In genomic region chr1:131039479-131039878, GRCm38 (mm10) we compare ENCODE assay signal across 24 mouse cellular contexts. TPM values are rescaled to one million over a fixed set of nuclear protein-coding genes. Genes with fewer than 3 reads are reported as not detected.
A peak's percentile ranks its signal among the peaks of the same experiment; 100 is the strongest.
DNase-seq lines count a peak whose midpoint lies in the region; ATAC-seq and TF ChIP-seq lines count a peak whose summit lies in the region.
"Had no signal": no experiment of that assay in that cellular context is flagged by ENCODE, and none has a peak within 500 bp of the region (broad histone marks: within the 10 kb centered on the region; RNA-seq: fewer than 3 reads in every experiment).

No protein-coding gene starts in this region.

- TF ChIP-seq EP300 in liver, postnatal 0 days (IDR thresholded peaks at IDR 0.05; ENCODE audit: low read depth) = no peak

- WGBS in heart, embryonic 10.5 days = 83% methylated on average over 5 of the region's 5 CpGs
- WGBS in liver, postnatal 0 days (ENCODE audit: insufficient replicate concordance) = 85% methylated on average over 5 of the region's 5 CpGs

- H3K4me2 ChIP-seq in liver, postnatal 0 days (ENCODE audit: low read depth, low read length) = no peak overlapping the region
- H3K4me2 ChIP-seq: embryonic facial prominence, embryonic 12.5 days; forebrain, embryonic 13.5 days; forebrain, embryonic 15.5 days had no signal

- DNase-seq in heart, adult 11 months = peak; percentile 41
- no peak for DNase-seq in heart, embryonic 10.5 days (ENCODE audit: low spot score)
- no peak for DNase-seq in liver, postnatal 0 days
- DNase-seq in liver = no peak
- peak; percentile 41 for DNase-seq in 416B (ENCODE audit: low read depth)
- DNase-seq in embryo, embryonic 10.5 days (ENCODE audit: low spot score) = no peak
- DNase-seq: adrenal gland, adult 2 months; adrenal gland, postnatal 10 days; adrenal gland, postnatal 25 days; cerebellum, adult 11 months; cerebellum, adult 18-20 months; cerebellum, adult 8-10 months; cerebellum, adult 9-11 months; cerebellum, postnatal 14 days; cerebellum, postnatal 36 days; forebrain, postnatal 0 days had no signal

- H3K9me3 ChIP-seq in heart, embryonic 10.5 days = no peaks in the 10 kb centered on the region
- H3K9me3 ChIP-seq in liver, postnatal 0 days (ENCODE audit: low read length) = no peaks in the 10 kb centered on the region
- H3K9me3 ChIP-seq: embryonic facial prominence, embryonic 10.5 days; embryonic facial prominence, embryonic 12.5 days; forebrain, embryonic 13.5 days; forebrain, embryonic 15.5 days had no signal

- peak; percentile 23; the same call in 1 of the 2 replicates for ATAC-seq in liver, postnatal 0 days
- ATAC-seq: forebrain, embryonic 13.5 days; forebrain, embryonic 15.5 days; forebrain, postnatal 0 days had no signal

- TF ChIP-seq CTCF in liver, postnatal 0 days (IDR thresholded peaks at IDR 0.05; ENCODE audit: low read depth) = no peak

- H3K27me3 ChIP-seq in heart, embryonic 10.5 days (ENCODE audit: insufficient read depth, poor library complexity, severe bottlenecking) = no peaks in the 10 kb centered on the region
- no peaks in the 10 kb centered on the region for H3K27me3 ChIP-seq in liver, postnatal 0 days (ENCODE audit: insufficient read depth, low read length)
- H3K27me3 ChIP-seq: embryonic facial prominence, embryonic 12.5 days; forebrain, embryonic 13.5 days; forebrain, embryonic 15.5 days had no signal

- H3K4me3 ChIP-seq in heart, embryonic 10.5 days = no peak overlapping the region
- H3K4me3 ChIP-seq in liver, postnatal 0 days (ENCODE audit: low read depth, low read length) = no peak overlapping the region
- H3K4me3 ChIP-seq: embryonic facial prominence, embryonic 10.5 days; embryonic facial prominence, embryonic 12.5 days; forebrain, embryonic 13.5 days; forebrain, embryonic 15.5 days had no signal

- H3K36me3 ChIP-seq in heart, embryonic 10.5 days = no peaks in the 10 kb centered on the region
- H3K36me3 ChIP-seq in liver, postnatal 0 days (replicated peaks; ENCODE audit: insufficient read depth, low read length) = no peaks in the 10 kb centered on the region
- H3K36me3 ChIP-seq: embryonic facial prominence, embryonic 10.5 days; embryonic facial prominence, embryonic 12.5 days; forebrain, embryonic 15.5 days had no signal

- H3K4me1 ChIP-seq in heart, embryonic 10.5 days = peaks cover 5% of the 10 kb centered on the region; the same call in 1 of the 2 replicates
- no peaks in the 10 kb centered on the region for H3K4me1 ChIP-seq in liver, postnatal 0 days (ENCODE audit: insufficient read depth)
- H3K4me1 ChIP-seq: embryonic facial prominence, embryonic 10.5 days; embryonic facial prominence, embryonic 12.5 days; forebrain, embryonic 13.5 days; forebrain, embryonic 15.5 days had no signal

- H3K27ac ChIP-seq in heart, embryonic 10.5 days = no peak overlapping the region
- H3K27ac ChIP-seq in liver, postnatal 0 days (ENCODE audit: low read depth) = no peak overlapping the region
- H3K27ac ChIP-seq: embryonic facial prominence, embryonic 10.5 days; embryonic facial prominence, embryonic 12.5 days; forebrain, embryonic 13.5 days; forebrain, embryonic 15.5 days had no signal

- no peak overlapping the region for H3K9ac ChIP-seq in liver, postnatal 0 days (replicated peaks)
- H3K9ac ChIP-seq: embryonic facial prominence, embryonic 12.5 days; forebrain, embryonic 13.5 days; forebrain, embryonic 15.5 days; forebrain, postnatal 0 days had no signal

RNA-seq across cellular contexts. Expression of gene Il10, which starts 19.8 kb away (rescaled TPM):
- not detected in 2 replicates for polyA plus RNA-seq in heart, embryonic 10.5 days (2016; fragmentation: Nextera tagmentation; extraction: Ambion mirVana)
- polyA plus RNA-seq in liver, postnatal 0 days (2015; fragmentation: Nextera tagmentation; extraction: Ambion mirVana) = 0.19 TPM in 1 of 2 replicates, not detected in the other
- polyA plus RNA-seq: adrenal gland, adult 2 months; brain, embryonic 14.5 days; C2C12; embryonic facial prominence, embryonic 10.5 days; embryonic facial prominence, embryonic 12.5 days; embryonic facial prominence, embryonic 14.5 days; forebrain, embryonic 11.5 days; forebrain, embryonic 13.5 days; forebrain, embryonic 15.5 days; forebrain, postnatal 0 days had no signal

RNA-seq across cellular contexts. Expression of gene Mapkapk2, which starts 58.1 kb away (rescaled TPM):
- polyA plus RNA-seq in heart, embryonic 10.5 days (2016; fragmentation: Nextera tagmentation; extraction: Ambion mirVana) = 59.2 and 60.3 TPM in 2 replicates
- polyA plus RNA-seq in liver, postnatal 0 days (2015; fragmentation: Nextera tagmentation; extraction: Ambion mirVana) = 18.3 and 19.6 TPM in 2 replicates

Comparison
In these comparisons a context has a peak if more than half of its experiments do, and no peak if none do; other contexts are left out.
1. DNase-seq: peak in heart, adult 11 months (single experiment) and 416B (single experiment); none in heart, embryonic 10.5 days (single experiment), liver, postnatal 0 days (single experiment), liver (single experiment) and embryo, embryonic 10.5 days (single experiment).